Mouse (Mus musculus): ENCODE results near the gene Frs3.

DNA sequence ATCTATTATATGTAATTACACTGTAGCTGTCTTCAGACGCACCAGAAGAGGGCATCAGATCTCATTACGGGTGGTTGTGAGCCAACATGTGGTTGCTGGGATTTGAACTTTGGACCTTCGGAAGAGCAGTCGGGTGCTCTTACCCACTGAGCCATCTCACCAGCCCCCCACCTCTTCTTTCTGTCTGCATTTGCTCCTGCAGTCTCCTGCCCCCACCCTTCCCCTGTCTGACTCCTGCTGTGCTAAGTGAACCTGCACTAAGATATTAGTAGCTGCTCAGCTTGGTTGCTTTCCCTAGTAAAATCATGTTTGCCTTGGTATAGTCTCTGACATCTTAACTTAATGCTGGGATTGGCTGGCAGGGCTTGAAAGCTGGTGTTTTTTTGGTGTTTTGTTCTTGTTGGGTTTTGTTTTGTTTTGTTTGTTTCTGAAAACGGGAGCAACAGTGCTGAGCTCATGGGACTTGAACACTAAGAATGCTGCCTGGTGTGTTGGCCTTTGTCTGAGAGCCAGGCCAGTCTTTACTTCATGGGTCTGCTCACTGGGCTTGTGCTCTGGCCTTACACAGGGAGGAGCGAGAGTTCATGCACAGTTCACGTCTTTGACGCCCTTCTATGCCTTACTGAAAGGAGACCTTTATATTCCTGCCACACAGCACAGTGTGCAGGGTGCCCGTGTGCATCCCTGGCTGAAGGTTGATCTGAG is 25.7 kb upstream of the Frs3 start:
- TF ChIP-seq CTCF (IDR thresholded peaks at IDR 0.05; ENCODE audit: low read depth, low read length) (no peak), POLR2A (IDR thresholded peaks at IDR 0.05; ENCODE audit: extremely low read depth, insufficient read depth, low read length) (no peak)

Measured in liver, adult 2 months (tissue).